In the genomic region with DNA sequence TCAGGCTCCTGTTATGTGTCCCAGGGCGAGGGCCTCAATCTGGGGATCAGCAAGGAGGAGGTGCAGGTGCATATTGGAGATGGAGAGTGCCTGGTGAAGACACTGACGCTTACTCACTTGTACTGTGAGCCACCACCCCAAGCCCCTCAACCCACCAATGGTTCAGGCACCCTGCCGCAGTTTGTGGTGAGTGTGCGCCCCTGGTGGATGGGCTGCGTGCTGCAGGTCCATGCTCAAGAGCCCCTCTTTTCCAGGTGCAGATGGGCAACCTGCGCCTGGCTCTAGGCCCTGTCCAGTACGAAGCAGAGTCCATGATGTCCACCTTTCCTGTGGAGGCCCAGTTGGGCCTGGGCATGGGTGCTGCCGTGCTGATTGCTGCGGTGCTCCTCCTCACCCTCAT, we compare ENCODE assay signal across 9 mouse cellular contexts. TPM values are rescaled to one million over a fixed set of nuclear protein-coding genes. Genes with fewer than 3 reads are reported as not detected.
DNase-seq lines count a peak whose midpoint lies in the region; ATAC-seq and TF ChIP-seq lines count a peak whose summit lies in the region.
"Had no signal": no experiment of that assay in that cellular context is flagged by ENCODE, and none has a peak within 500 bp of the region (broad histone marks: within the 10 kb centered on the region; RNA-seq: fewer than 3 reads in every experiment).

No protein-coding gene starts in this region.

- dilution Hi-C loops in CH12.LX (cut with MboI; ENCODE audit: extremely low pct_ligation_motif_present, extremely low pct_unique_long_range_greater_than_20kb, low sequenced_read_pairs) = no loop called here

- H3K4me3 ChIP-seq in kidney, postnatal 0 days (replicated peaks; ENCODE audit: low read depth, low read length) = no peak overlapping the region
- no peak overlapping the region for H3K4me3 ChIP-seq in CH12.LX (replicated peaks in 1 of 3; ENCODE audit: low read depth in 2 of 3, low read length in 2 of 3, poor library complexity in 1 of 3)
- H3K4me3 ChIP-seq: megakaryocyte, embryonic 14.5 days had no signal

- H3K36me3 ChIP-seq in kidney, postnatal 0 days (ENCODE audit: insufficient read depth, low read length) = no peaks in the 10 kb centered on the region
- H3K36me3 ChIP-seq in CH12.LX (replicated peaks in 1 of 2; ENCODE audit: control insufficient read depth in 1 of 2, insufficient read depth in 1 of 2, low read length in 1 of 2) = no peaks in the 10 kb centered on the region

- peak; percentile 48 for TF ChIP-seq RAD21 in CH12.LX (IDR thresholded peaks at IDR 0.05; ENCODE audit: low read depth, low read length)

- no peak for ATAC-seq in kidney, postnatal 0 days (replicated peaks; ENCODE audit: low FRiP score, low read depth)

- H3K4me2 ChIP-seq in kidney, postnatal 0 days (ENCODE audit: low read length) = no peak overlapping the region
- no peak overlapping the region for H3K4me2 ChIP-seq in CH12.LX (ENCODE audit: insufficient read depth, low read depth, poor library complexity, severe bottlenecking)

- 67% methylated on average over 9 of the region's 9 CpGs for WGBS in kidney, postnatal 0 days

- no peaks in the 10 kb centered on the region for H3K9me3 ChIP-seq in kidney, postnatal 0 days (replicated peaks; ENCODE audit: low read length)
- no peaks in the 10 kb centered on the region for H3K9me3 ChIP-seq in CH12.LX (replicated peaks; ENCODE audit: low read length)
- H3K9me3 ChIP-seq: megakaryocyte, embryonic 14.5 days had no signal

- no peak overlapping the region for H3K27ac ChIP-seq in kidney, postnatal 0 days
- H3K27ac ChIP-seq in CH12.LX (ENCODE audit: insufficient read depth, low read depth) = no peak overlapping the region

- H3K4me1 ChIP-seq in kidney, postnatal 0 days (replicated peaks; ENCODE audit: insufficient read depth, low read length) = no peaks in the 10 kb centered on the region
- peaks cover 25 to 49% of the 10 kb centered on the region in 2 experiments for H3K4me1 ChIP-seq in CH12.LX (ENCODE audit: control insufficient read depth in 1 of 2, insufficient read depth in 2 of 2)

- no peak for TF ChIP-seq EP300 in CH12.LX (IDR thresholded peaks at IDR 0.05; ENCODE audit: low read length)

- in situ Hi-C loops in CH12.LX (cut with MboI; ENCODE audit: low pct_ligation_motif_present, low pct_unique_long_range_greater_than_20kb, low sequenced_read_pairs) = no loop called here

- peak; percentile 63 for TF ChIP-seq CTCF in kidney, postnatal 0 days (IDR thresholded peaks at IDR 0.05; ENCODE audit: low read depth)
- peak in 1 of 2 experiments; percentile 62; a peak in 2 of 4 replicates for TF ChIP-seq CTCF in CH12.LX (conservative IDR thresholded peaks at IDR 0.05 in 1 of 2, IDR thresholded peaks at IDR 0.05 in 1 of 2; ENCODE audit: low read depth in 2 of 2, low read length in 2 of 2)

- H3K79me2 ChIP-seq in CH12.LX (replicated peaks; ENCODE audit: control insufficient read depth, extremely low read depth, insufficient read depth, poor library complexity, severe bottlenecking) = no peaks in the 10 kb centered on the region

- H3K9ac ChIP-seq in kidney, postnatal 0 days (ENCODE audit: low read depth, low read length) = no peak overlapping the region
- H3K9ac ChIP-seq in CH12.LX (ENCODE audit: insufficient read depth, low read depth) = no peak overlapping the region

- no peak for DNase-seq in kidney, postnatal 0 days (ENCODE audit: low spot score)
- DNase-seq in kidney, adult 18-20 months = no peak
- no peak for DNase-seq in CH12.LX (ENCODE audit: extremely low read depth)
- DNase-seq in R1 (ENCODE audit: low read depth, low spot score) = peak; percentile 38
- peak; percentile 27 for DNase-seq in lung, postnatal 14 days
- no peak for DNase-seq in urinary bladder, postnatal 14 days (ENCODE audit: low spot score)
- DNase-seq in cerebellum, adult 11 months = no peak
- DNase-seq: adrenal gland, postnatal 25 days had no signal

- no peak for TF ChIP-seq POLR2A in CH12.LX (IDR thresholded peaks at IDR 0.05; ENCODE audit: low read depth, low read length)

- no peaks in the 10 kb centered on the region for H3K27me3 ChIP-seq in kidney, postnatal 0 days (ENCODE audit: insufficient read depth, low read length)
- no peaks in the 10 kb centered on the region for H3K27me3 ChIP-seq in CH12.LX (replicated peaks)

TF ChIP-seq in CH12.LX, 34 proteins besides CTCF, POLR2A, EP300 and RAD21:
- no peak for TF ChIP-seq USF2 (conservative IDR thresholded peaks at IDR 0.05; ENCODE audit: low read depth, low read length)
- no peak for TF ChIP-seq MAFK (IDR thresholded peaks at IDR 0.05; ENCODE audit: insufficient replicate concordance, low read length)
- TF ChIP-seq SMC3 (IDR thresholded peaks at IDR 0.05; ENCODE audit: low read depth, low read length) = peak; percentile 27; the same call in 1 of the 2 replicates

RNA-seq across cellular contexts. Expression of gene Srpk3, which starts 6.9 kb away (rescaled TPM):
- 2.4 TPM in 2 replicates for polyA plus RNA-seq in kidney, postnatal 0 days (2015; fragmentation: Nextera tagmentation; extraction: Ambion mirVana)
- total RNA-seq in CH12.LX (2012; rRNA removed) = 55.2 and 67.5 TPM in 2 replicates
- total RNA-seq in CH12.LX (2014; rRNA removed) = 42.7 and 45.7 TPM in 2 replicates
- 46.1 and 52.3 TPM in 2 replicates for polyA plus RNA-seq in CH12.LX (2012; ENCODE audit: insufficient read length, low read depth)

RNA-seq across cellular contexts. Expression of gene Plxnb3, which starts 10.4 kb away (rescaled TPM):
- polyA plus RNA-seq in kidney, postnatal 0 days (2015; fragmentation: Nextera tagmentation; extraction: Ambion mirVana) = 0.14 and 0.15 TPM in 2 replicates
- 0.42 and 0.59 TPM in 2 replicates for total RNA-seq in CH12.LX (2012; rRNA removed)
- 0.24 and 0.28 TPM in 2 replicates for total RNA-seq in CH12.LX (2014; rRNA removed)
- 0.60 and 0.76 TPM in 2 replicates for polyA plus RNA-seq in CH12.LX (2012; ENCODE audit: insufficient read length, low read depth)

RNA-seq across cellular contexts. Expression of gene Idh3g, which starts 19.4 kb away (rescaled TPM):
- polyA plus RNA-seq in kidney, postnatal 0 days (2015; fragmentation: Nextera tagmentation; extraction: Ambion mirVana) = 256 and 265 TPM in 2 replicates
- total RNA-seq in CH12.LX (2012; rRNA removed) = 191 and 219 TPM in 2 replicates
- total RNA-seq in CH12.LX (2014; rRNA removed) = 225 and 237 TPM in 2 replicates
- polyA plus RNA-seq in CH12.LX (2012; ENCODE audit: insufficient read length, low read depth) = 191 and 209 TPM in 2 replicates

RNA-seq across cellular contexts. Expression of gene Ssr4, which starts 19.6 kb away (rescaled TPM):
- polyA plus RNA-seq in kidney, postnatal 0 days (2015; fragmentation: Nextera tagmentation; extraction: Ambion mirVana) = 260 and 283 TPM in 2 replicates
- total RNA-seq in CH12.LX (2012; rRNA removed) = 281 and 350 TPM in 2 replicates
- 389 and 428 TPM in 2 replicates for total RNA-seq in CH12.LX (2014; rRNA removed)
- 260 and 291 TPM in 2 replicates for polyA plus RNA-seq in CH12.LX (2012; ENCODE audit: insufficient read length, low read depth)

RNA-seq across cellular contexts. Expression of gene Abcd1, which starts 50.9 kb away (rescaled TPM):
- 12.3 and 14.1 TPM in 2 replicates for polyA plus RNA-seq in kidney, postnatal 0 days (2015; fragmentation: Nextera tagmentation; extraction: Ambion mirVana)
- total RNA-seq in CH12.LX (2012; rRNA removed) (5.6 and 5.9 TPM in 2 replicates), CH12.LX (2014; rRNA removed) (2.5 and 2.8 TPM in 2 replicates)
- 10.2 and 11.4 TPM in 2 replicates for polyA plus RNA-seq in CH12.LX (2012; ENCODE audit: insufficient read length, low read depth)

Comparison
In these comparisons a context has a peak if more than half of its experiments do, and no peak if none do; other contexts are left out.
1. DNase-seq: peak in R1 (single experiment) and lung, postnatal 14 days (single experiment); none in kidney, postnatal 0 days (single experiment), kidney, adult 18-20 months (single experiment), CH12.LX (single experiment), urinary bladder, postnatal 14 days (single experiment) and cerebellum, adult 11 months (single experiment).
2. RNA of gene Srpk3, which starts 6.9 kb away (polyA plus RNA-seq): 46.1 to 52.3 TPM in CH12.LX; 2.4 TPM in kidney, postnatal 0 days; every median in the first group is over 10 times any median in the second.